Comparison of ENCODE assay signal across 7 mouse cellular contexts in the genomic region with DNA sequence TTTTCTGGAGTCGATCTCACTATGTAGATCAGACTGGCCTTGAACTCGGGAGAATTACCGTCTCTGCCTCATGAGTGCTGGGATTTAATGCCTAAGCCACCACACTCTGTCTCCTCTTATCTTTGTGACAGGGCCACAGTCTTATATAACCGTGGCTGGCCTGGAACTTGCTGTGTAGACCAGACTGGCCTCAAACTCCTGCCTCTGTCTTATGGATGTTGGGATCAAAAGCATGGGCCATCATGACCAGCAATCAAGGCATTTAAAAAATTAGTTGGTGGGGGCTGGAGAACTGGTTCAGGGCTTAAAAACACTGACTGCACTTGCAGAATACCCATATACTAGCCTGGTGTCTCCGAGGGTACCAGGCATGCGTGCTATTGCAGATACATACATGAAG. TPM values are rescaled to one million over a fixed set of nuclear protein-coding genes. Genes with fewer than 3 reads are reported as not detected.
DNase-seq lines count a peak whose midpoint lies in the region; ATAC-seq and TF ChIP-seq lines count a peak whose summit lies in the region.

A gene (minus strand): TSS at position 299 of the 400 bp plus-strand sequence.

- no peak for TF ChIP-seq CTCF in bone marrow macrophage, adult 2 months (IDR thresholded peaks at IDR 0.05; ENCODE audit: low read depth, low read length)

- H3K4me2 ChIP-seq in lung, embryonic 16.5 days (ENCODE audit: low read depth, low read length) = peak within 1 kb of the TSS; percentile 95
- H3K4me2 ChIP-seq in hindbrain, embryonic 12.5 days (replicated peaks) = peak within 1 kb of the TSS; percentile 91
- H3K4me2 ChIP-seq in liver, embryonic 15.5 days = peak within 1 kb of the TSS; percentile 83

- H3K36me3 ChIP-seq in lung, embryonic 16.5 days (ENCODE audit: control insufficient read depth, insufficient read depth, low read length) = no peaks in the 10 kb centered on the region
- no peaks in the 10 kb centered on the region; the same call in 1 of the 2 replicates for H3K36me3 ChIP-seq in hindbrain, embryonic 12.5 days
- 0 out of 2 replicates have a peak, but pooled peaks cover 4% of the 10 kb centered on the region for H3K36me3 ChIP-seq in liver, embryonic 15.5 days (replicated peaks)

- no peak for TF ChIP-seq POLR2A in bone marrow macrophage, adult 2 months (IDR thresholded peaks at IDR 0.05; ENCODE audit: borderline replicate concordance, low read depth, low read length)

- no peak for ATAC-seq in lung, embryonic 16.5 days (ENCODE audit: low read depth)
- ATAC-seq in hindbrain, embryonic 12.5 days (ENCODE audit: low FRiP score) = no peak
- ATAC-seq in liver, embryonic 15.5 days (ENCODE audit: insufficient read depth) = no peak

- H3K27me3 ChIP-seq in lung, embryonic 16.5 days (ENCODE audit: control insufficient read depth, insufficient read depth, low read depth, low read length) = no peaks in the 10 kb centered on the region
- no peaks in the 10 kb centered on the region; the same call in 1 of the 2 replicates for H3K27me3 ChIP-seq in hindbrain, embryonic 12.5 days
- H3K27me3 ChIP-seq in liver, embryonic 15.5 days = no peaks in the 10 kb centered on the region

- no peaks in the 10 kb centered on the region for H3K9me3 ChIP-seq in lung, embryonic 16.5 days (ENCODE audit: control insufficient read depth, low read length)
- no peaks in the 10 kb centered on the region for H3K9me3 ChIP-seq in hindbrain, embryonic 12.5 days (replicated peaks)
- H3K9me3 ChIP-seq in liver, embryonic 15.5 days (replicated peaks) = no peaks in the 10 kb centered on the region

- no peak for DNase-seq in lung, postnatal 4 days
- no peak for DNase-seq in cerebellum, adult 9-10 months
- DNase-seq in urinary bladder, postnatal 4 days (ENCODE audit: low spot score in 2 of 2) = no peak

- H3K4me3 ChIP-seq in lung, embryonic 16.5 days (ENCODE audit: low read length) = peak within 1 kb of the TSS; percentile 96
- peak within 1 kb of the TSS; percentile 78 for H3K4me3 ChIP-seq in bone marrow macrophage, adult 2 months (ENCODE audit: insufficient read depth, low read length)
- H3K4me3 ChIP-seq in hindbrain, embryonic 12.5 days = peak within 1 kb of the TSS; percentile 78
- H3K4me3 ChIP-seq in liver, embryonic 15.5 days (replicated peaks) = peak within 1 kb of the TSS; percentile 82

- peak within 1 kb of the TSS; percentile 83 for H3K27ac ChIP-seq in lung, embryonic 16.5 days (ENCODE audit: low read length)
- H3K27ac ChIP-seq in bone marrow macrophage, adult 2 months (ENCODE audit: insufficient read depth, low read depth, low read length) = peak within 1 kb of the TSS; percentile 53
- H3K27ac ChIP-seq in hindbrain, embryonic 12.5 days = peak within 1 kb of the TSS; percentile 79
- peak within 1 kb of the TSS; percentile 69 for H3K27ac ChIP-seq in liver, embryonic 15.5 days (replicated peaks)

- peaks cover 16% of the 10 kb centered on the region for H3K4me1 ChIP-seq in lung, embryonic 16.5 days (replicated peaks; ENCODE audit: control insufficient read depth, insufficient read depth, low read length)
- H3K4me1 ChIP-seq in bone marrow macrophage, adult 2 months (ENCODE audit: control insufficient read depth, insufficient read depth, low read length) = peaks cover 3% of the 10 kb centered on the region
- H3K4me1 ChIP-seq in hindbrain, embryonic 12.5 days = peaks cover 26% of the 10 kb centered on the region
- peaks cover 35% of the 10 kb centered on the region for H3K4me1 ChIP-seq in liver, embryonic 15.5 days (replicated peaks)

- 28% methylated on average over 6 of the region's 6 CpGs for WGBS in lung, embryonic 16.5 days
- WGBS in hindbrain, embryonic 12.5 days = 33% methylated on average over 6 of the region's 6 CpGs
- WGBS in liver, embryonic 15.5 days (ENCODE audit: insufficient replicate concordance) = 24% methylated on average over 6 of the region's 6 CpGs

- peak within 1 kb of the TSS; percentile 93 for H3K9ac ChIP-seq in lung, embryonic 16.5 days (ENCODE audit: low read length)
- peak within 1 kb of the TSS; percentile 82 for H3K9ac ChIP-seq in hindbrain, embryonic 12.5 days
- H3K9ac ChIP-seq in liver, embryonic 15.5 days = peak within 1 kb of the TSS; percentile 77

RNA-seq across cellular contexts. Expression of the gene that starts here (rescaled TPM):
- polyA plus RNA-seq in lung, embryonic 16.5 days (2015; fragmentation: Nextera tagmentation; extraction: Ambion mirVana) = 12.1 and 14.7 TPM in 2 replicates
- polyA plus RNA-seq in bone marrow macrophage, adult 2 months (2012; ENCODE audit: insufficient read depth, insufficient read length, missing spikeins) = 12.6 and 15.3 TPM in 2 replicates
- 14.0 and 15.1 TPM in 2 replicates for polyA plus RNA-seq in hindbrain, embryonic 12.5 days (2016; fragmentation: Nextera tagmentation; extraction: Ambion mirVana)
- 4.3 and 4.6 TPM in 2 replicates for polyA plus RNA-seq in liver, embryonic 15.5 days (2015; fragmentation: Nextera tagmentation; extraction: Ambion mirVana)
